Mouse (Mus musculus): ENCODE measurements around the gene Rprd1b. TPM values are rescaled to one million over a fixed set of nuclear protein-coding genes. Genes with fewer than 3 reads are reported as not detected.

Gene Rprd1b
- polyA plus RNA-seq, 1 experiment from 2014 or later, result 19.8 TPM

DNA sequence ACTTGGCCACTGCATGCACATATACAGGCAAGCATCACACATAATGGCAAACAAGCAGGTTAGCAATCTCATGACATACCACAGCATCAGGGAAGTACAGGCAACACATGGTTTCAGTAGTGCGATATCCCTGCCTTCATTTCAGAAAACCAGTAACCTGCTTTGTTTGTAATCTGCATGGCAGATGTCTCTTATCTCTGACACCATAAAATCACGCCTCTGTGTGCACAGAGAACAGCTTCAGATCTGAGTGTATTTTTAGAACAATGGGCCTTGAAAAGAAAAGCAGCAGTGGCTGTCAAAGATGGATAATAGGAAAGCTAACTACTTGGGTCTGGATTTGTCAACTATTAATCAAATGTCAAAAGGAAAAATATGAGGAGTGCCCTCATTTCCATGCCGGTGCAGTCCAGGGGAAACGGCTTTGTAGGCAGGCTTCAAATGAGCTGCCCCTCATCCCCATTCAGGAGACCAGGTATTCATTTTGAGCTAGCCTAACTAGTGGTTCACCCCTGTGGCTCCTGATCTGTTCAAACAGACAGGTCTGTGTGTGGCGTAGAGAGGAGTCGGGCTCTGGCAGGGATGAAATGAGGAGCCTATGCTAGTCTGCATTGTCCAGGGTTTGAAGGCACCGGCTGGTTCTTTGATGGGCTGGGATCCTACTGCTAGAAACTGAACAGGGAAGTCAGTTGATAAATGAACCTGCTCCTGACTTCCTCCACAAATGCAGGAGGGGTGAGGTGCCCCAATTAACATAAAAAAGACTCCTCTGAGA is 39.7 kb upstream of the Rprd1b start:
- Histone ChIP-seq H3K4me3 (ENCODE audit: low read depth, low read length) (no peak overlapping the region), H3K9ac (ENCODE audit: low read depth, low read length) (no peak overlapping the region), H3K4me1 (replicated peaks; ENCODE audit: control insufficient read depth, insufficient read depth, low read length) (no peaks in the 10 kb centered on the region), H3K9me3 (ENCODE audit: control insufficient read depth) (no peaks in the 10 kb centered on the region), H3K27me3 (replicated peaks; ENCODE audit: control insufficient read depth, insufficient read depth, low read length) (no peaks in the 10 kb centered on the region), H3K36me3 (ENCODE audit: control insufficient read depth, insufficient read depth) (peaks cover 23% of the 10 kb centered on the region), H3K27ac (ENCODE audit: low read depth, low read length) (no peak overlapping the region), H3K4me2 (replicated peaks; ENCODE audit: low read depth) (no peak overlapping the region)
- 42% methylated on average over 7 of the region's 7 CpGs for WGBS
- TF ChIP-seq CTCF (IDR thresholded peaks at IDR 0.05; ENCODE audit: low read depth), result no peak
- ATAC-seq, result peak; percentile 47; the same call in 1 of the 2 replicates

DNA sequence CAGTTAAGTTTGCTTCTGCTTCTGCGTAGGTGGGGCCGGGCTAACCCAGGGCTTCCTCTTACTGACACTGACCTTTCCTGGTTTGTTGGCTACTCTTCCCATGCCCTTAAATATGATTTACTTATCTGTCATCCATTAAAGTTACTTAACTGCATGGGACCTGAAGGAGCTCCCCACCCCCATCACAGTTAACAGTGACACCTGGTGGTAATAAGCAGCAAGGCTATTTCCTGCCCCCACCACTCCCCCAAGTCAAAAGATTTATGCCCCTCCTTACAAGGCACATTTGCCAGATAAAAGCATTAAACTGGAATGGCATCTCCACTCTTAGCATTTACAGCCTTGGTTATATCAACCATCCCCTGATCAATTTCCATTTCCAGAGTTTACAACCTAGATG is 38.4 kb upstream of the Rprd1b start:
- WGBS, result 74% methylated on average over 2 of the region's 2 CpGs
- Histone ChIP-seq H3K9me3 (ENCODE audit: control insufficient read depth) (no peaks in the 10 kb centered on the region), H3K9ac (ENCODE audit: low read depth, low read length) (no peak overlapping the region), H3K4me2 (replicated peaks; ENCODE audit: low read depth) (no peak overlapping the region), H3K4me3 (ENCODE audit: low read depth, low read length) (no peak overlapping the region), H3K4me1 (replicated peaks; ENCODE audit: control insufficient read depth, insufficient read depth, low read length) (no peaks in the 10 kb centered on the region), H3K36me3 (ENCODE audit: control insufficient read depth, insufficient read depth) (peaks cover 29% of the 10 kb centered on the region), H3K27ac (ENCODE audit: low read depth, low read length) (no peak overlapping the region), H3K27me3 (replicated peaks; ENCODE audit: control insufficient read depth, insufficient read depth, low read length) (no peaks in the 10 kb centered on the region)
- peak; percentile 78 for TF ChIP-seq CTCF (IDR thresholded peaks at IDR 0.05; ENCODE audit: low read depth)
- no peak; the same call in 1 of the 2 replicates for ATAC-seq

DNA sequence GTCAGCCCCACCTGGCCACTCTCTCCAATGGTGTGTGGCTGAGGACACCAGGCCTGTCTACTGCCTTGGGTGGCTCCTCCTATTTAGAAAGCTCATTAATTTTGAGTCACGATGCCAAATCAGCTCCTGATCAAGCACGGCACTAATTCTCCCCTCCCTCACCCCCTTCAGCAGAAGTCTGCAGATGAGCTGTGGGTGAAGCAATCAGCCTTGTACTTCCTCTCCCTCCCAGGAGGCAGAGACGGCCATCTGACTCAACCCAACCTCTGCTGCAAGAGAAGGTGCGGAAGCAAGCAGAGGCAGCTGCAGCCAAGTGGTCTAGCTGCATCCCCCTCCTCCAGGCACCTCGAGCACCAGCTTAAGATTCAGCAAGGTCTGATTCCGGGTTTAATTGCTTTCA is 37.3 kb upstream of the Rprd1b start:
- no peaks in the 10 kb centered on the region for H3K4me1 ChIP-seq (replicated peaks; ENCODE audit: control insufficient read depth, insufficient read depth, low read length)
- H3K9ac ChIP-seq (ENCODE audit: low read depth, low read length), result no peak overlapping the region
- no peaks in the 10 kb centered on the region for H3K9me3 ChIP-seq (ENCODE audit: control insufficient read depth)
- no peaks in the 10 kb centered on the region for H3K27me3 ChIP-seq (replicated peaks; ENCODE audit: control insufficient read depth, insufficient read depth, low read length)
- H3K36me3 ChIP-seq (ENCODE audit: control insufficient read depth, insufficient read depth), result peaks cover 35% of the 10 kb centered on the region
- no peak for ATAC-seq
- no peak overlapping the region for H3K27ac ChIP-seq (ENCODE audit: low read depth, low read length)
- H3K4me3 ChIP-seq (ENCODE audit: low read depth, low read length), result no peak overlapping the region
- H3K4me2 ChIP-seq (replicated peaks; ENCODE audit: low read depth), result no peak overlapping the region
- TF ChIP-seq CTCF (IDR thresholded peaks at IDR 0.05; ENCODE audit: low read depth), result no peak
- 63% methylated on average over 6 of the region's 6 CpGs for WGBS

DNA sequence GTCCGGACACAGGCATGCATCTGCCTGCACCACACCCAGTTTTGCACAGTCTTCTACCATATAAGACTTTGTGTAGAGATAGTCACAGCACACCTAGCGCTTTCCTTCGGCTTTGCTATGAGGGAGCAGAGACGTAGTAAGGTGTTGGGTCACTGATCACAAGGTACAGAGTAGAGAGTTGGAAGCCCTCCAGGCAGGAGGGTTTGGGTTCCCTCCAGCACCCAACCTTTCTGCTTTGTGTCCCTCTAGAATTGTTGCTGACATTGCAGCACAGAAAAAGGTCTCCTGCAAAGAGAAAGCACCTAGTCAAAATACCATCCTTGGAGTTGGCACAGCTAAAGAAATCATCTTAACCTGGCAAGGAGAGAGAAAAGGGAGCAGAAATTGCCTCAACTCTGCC is 35.8 kb upstream of the Rprd1b start:
- Histone ChIP-seq H3K4me2 (replicated peaks; ENCODE audit: low read depth) (no peak overlapping the region), H3K27me3 (replicated peaks; ENCODE audit: control insufficient read depth, insufficient read depth, low read length) (no peaks in the 10 kb centered on the region), H3K36me3 (ENCODE audit: control insufficient read depth, insufficient read depth) (peaks cover 37% of the 10 kb centered on the region), H3K4me1 (replicated peaks; ENCODE audit: control insufficient read depth, insufficient read depth, low read length) (no peaks in the 10 kb centered on the region), H3K27ac (ENCODE audit: low read depth, low read length) (no peak overlapping the region), H3K4me3 (ENCODE audit: low read depth, low read length) (no peak overlapping the region), H3K9ac (ENCODE audit: low read depth, low read length) (no peak overlapping the region), H3K9me3 (ENCODE audit: control insufficient read depth) (no peaks in the 10 kb centered on the region)
- TF ChIP-seq CTCF (IDR thresholded peaks at IDR 0.05; ENCODE audit: low read depth), result no peak
- WGBS, result 93% methylated on average over 4 of the region's 4 CpGs
- no peak for ATAC-seq

DNA sequence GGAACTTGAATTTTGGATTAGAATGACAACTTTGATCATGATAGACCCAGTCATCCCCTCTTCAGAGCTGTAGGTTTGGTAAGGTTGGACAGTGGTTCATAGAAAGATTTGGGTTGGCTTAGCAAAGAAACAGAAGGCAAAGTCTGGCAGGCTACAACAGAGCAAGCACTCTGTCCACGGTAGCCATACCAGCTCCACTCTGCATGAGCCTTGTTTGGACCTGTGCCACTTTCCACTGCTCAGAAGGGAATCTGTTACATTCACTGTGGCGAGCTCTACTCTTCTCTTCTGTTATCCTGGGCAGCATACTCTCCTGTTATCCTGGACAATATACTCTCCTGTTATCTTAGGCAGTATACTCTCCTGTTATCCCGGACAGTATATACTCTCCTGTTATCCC is 29.5 kb upstream of the Rprd1b start:
- Histone ChIP-seq H3K9me3 (ENCODE audit: control insufficient read depth) (no peaks in the 10 kb centered on the region), H3K9ac (ENCODE audit: low read depth, low read length) (no peak overlapping the region), H3K27me3 (replicated peaks; ENCODE audit: control insufficient read depth, insufficient read depth, low read length) (no peaks in the 10 kb centered on the region), H3K36me3 (ENCODE audit: control insufficient read depth, insufficient read depth) (peaks cover 23% of the 10 kb centered on the region; the same call in 1 of the 2 replicates), H3K4me2 (replicated peaks; ENCODE audit: low read depth) (no peak overlapping the region), H3K4me3 (ENCODE audit: low read depth, low read length) (no peak overlapping the region), H3K4me1 (replicated peaks; ENCODE audit: control insufficient read depth, insufficient read depth, low read length) (no peaks in the 10 kb centered on the region), H3K27ac (ENCODE audit: low read depth, low read length) (no peak overlapping the region)
- no peak for TF ChIP-seq CTCF (IDR thresholded peaks at IDR 0.05; ENCODE audit: low read depth)
- no peak for ATAC-seq
- WGBS, result 81% methylated on average over 3 of the region's 3 CpGs

DNA sequence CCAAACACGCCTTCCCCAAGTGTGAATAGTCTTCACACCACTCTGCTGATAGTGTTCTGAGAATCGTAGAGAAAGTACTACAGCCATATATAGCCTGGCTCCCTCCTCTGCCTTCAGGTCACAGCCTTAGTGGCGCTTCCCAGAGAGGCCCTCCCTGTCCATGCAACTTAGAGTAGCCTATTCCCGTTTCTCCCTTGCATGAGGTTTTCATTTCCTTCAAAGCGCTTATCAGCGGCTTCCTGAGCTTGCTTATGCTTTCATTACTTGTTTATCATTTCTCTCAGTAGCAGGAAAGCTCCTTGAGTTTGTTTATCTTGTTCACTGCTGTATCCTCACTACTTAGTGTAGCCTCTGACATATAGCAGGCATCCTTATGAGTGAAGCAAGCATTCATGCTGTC is 23.7 kb upstream of the Rprd1b start:
- H3K9me3 ChIP-seq (ENCODE audit: control insufficient read depth), result no peaks in the 10 kb centered on the region
- no peaks in the 10 kb centered on the region for H3K27me3 ChIP-seq (replicated peaks; ENCODE audit: control insufficient read depth, insufficient read depth, low read length)
- H3K4me1 ChIP-seq (replicated peaks; ENCODE audit: control insufficient read depth, insufficient read depth, low read length), result peaks cover 4% of the 10 kb centered on the region; the same call in 1 of the 2 replicates
- TF ChIP-seq CTCF (IDR thresholded peaks at IDR 0.05; ENCODE audit: low read depth), result no peak
- ATAC-seq, result peak; percentile 74
- no peak overlapping the region for H3K9ac ChIP-seq (ENCODE audit: low read depth, low read length)
- peak overlapping the region; percentile 3; the same call in 1 of the 2 replicates for H3K27ac ChIP-seq (ENCODE audit: low read depth, low read length)
- H3K4me2 ChIP-seq (replicated peaks; ENCODE audit: low read depth), result no peak overlapping the region
- no peak overlapping the region for H3K4me3 ChIP-seq (ENCODE audit: low read depth, low read length)
- H3K36me3 ChIP-seq (ENCODE audit: control insufficient read depth, insufficient read depth), result peaks cover 18% of the 10 kb centered on the region
- 31% methylated on average over 6 of the region's 6 CpGs for WGBS

Data from intestine, postnatal 0 days (tissue).